Mouse (Mus musculus): ENCODE data around the gene Cdc14b. TPM values are rescaled to one million over a fixed set of nuclear protein-coding genes. Genes with fewer than 3 reads are reported as not detected.
"Not testable (repeated sequence)": the region's sequence is repeated elsewhere in the genome, so short reads cannot be mapped to it uniquely, and the experiment has no call there.

Gene Cdc14b
- total RNA-seq, 2 experiments from 2014 or later: 11.3 to 12.6 TPM

GRCm38 (mm10) chr13:64275754-64276127, 651 bp upstream of the Cdc14b start:
- no peak for DNase-seq (ENCODE audit: low spot score in 2 of 2)

GRCm38 (mm10) chr13:64273891-64274844, 922 bp downstream of the Cdc14b start:
- DNase-seq (ENCODE audit: low spot score in 2 of 2): peak; percentile 42 to 46

- no peak for DNase-seq (ENCODE audit: low spot score in 2 of 2)
Measured at GRCm38 (mm10) chr13:64273352-64273751, 1.7 kb downstream of the Cdc14b start.

GRCm38 (mm10) chr13:64268384-64268783, 6.7 kb downstream of the Cdc14b start:
- DNase-seq (ENCODE audit: low spot score in 2 of 2): no peak

- peak; percentile 30 to 51 for DNase-seq (ENCODE audit: low spot score in 2 of 2)
Measured at GRCm38 (mm10) chr13:64267151-64267550, 7.9 kb downstream of the Cdc14b start.

GRCm38 (mm10) chr13:64264586-64264985, 10.5 kb downstream of the Cdc14b start:
- DNase-seq (ENCODE audit: low spot score in 2 of 2): peak in 1 of 2 experiments; percentile 16

GRCm38 (mm10) chr13:64259903-64260302, 15.2 kb downstream of the Cdc14b start:
- DNase-seq (ENCODE audit: low spot score in 2 of 2): no peak

GRCm38 (mm10) chr13:64258516-64258821, 16.6 kb downstream of the Cdc14b start:
- DNase-seq (ENCODE audit: low spot score in 2 of 2): no peak

GRCm38 (mm10) chr13:64257814-64258515, 17.1 kb downstream of the Cdc14b start:
- no peak for DNase-seq (ENCODE audit: low spot score in 2 of 2)

- no peak for DNase-seq (ENCODE audit: low spot score in 2 of 2)
Measured at GRCm38 (mm10) chr13:64257010-64257813, 17.9 kb downstream of the Cdc14b start.

GRCm38 (mm10) chr13:64254185-64254584, 20.9 kb downstream of the Cdc14b start:
- not testable (repeated sequence) for DNase-seq (ENCODE audit: low spot score in 2 of 2)

GRCm38 (mm10) chr13:64253697-64254096, 21.4 kb downstream of the Cdc14b start:
- no peak for DNase-seq (ENCODE audit: low spot score in 2 of 2)

- DNase-seq (ENCODE audit: low spot score in 2 of 2): peak; percentile 34 to 35
Measured at GRCm38 (mm10) chr13:64252147-64252546, 22.9 kb downstream of the Cdc14b start.

GRCm38 (mm10) chr13:64250363-64250762, 24.7 kb downstream of the Cdc14b start:
- no peak for DNase-seq (ENCODE audit: low spot score in 2 of 2)

GRCm38 (mm10) chr13:64248775-64249524, 26.1 kb downstream of the Cdc14b start:
- DNase-seq (ENCODE audit: low spot score in 2 of 2): peak; percentile 93 to 94

GRCm38 (mm10) chr13:64248161-64248774, 26.8 kb downstream of the Cdc14b start:
- peak; percentile 50 to 61 for DNase-seq (ENCODE audit: low spot score in 2 of 2)

- no peak for DNase-seq (ENCODE audit: low spot score in 2 of 2)
Measured at GRCm38 (mm10) chr13:64246106-64246505, 29.0 kb downstream of the Cdc14b start.

- DNase-seq (ENCODE audit: low spot score in 2 of 2): no peak
Measured at GRCm38 (mm10) chr13:64244685-64245261, 30.3 kb downstream of the Cdc14b start.

- no peak for DNase-seq (ENCODE audit: low spot score in 2 of 2)
Measured at GRCm38 (mm10) chr13:64242721-64243120, 32.4 kb downstream of the Cdc14b start.

GRCm38 (mm10) chr13:64240626-64241025, 34.5 kb downstream of the Cdc14b start:
- no peak for DNase-seq (ENCODE audit: low spot score in 2 of 2)
